Mouse (Mus musculus) embryonic fibroblast, embryonic 13.5 days (primary cell): ENCODE data around the gene Ergic1.

ENCODE experiments used
- CTCF ChIP-seq: IDR thresholded peaks from 2 replicates; pipeline ENCODE4 v1.5.1; 2011; ENCODE audit warnings: mild to moderate bottlenecking, control low read depth, low read length, moderate library complexity, borderline replicate concordance; ENCODE audit not compliant: insufficient read depth
- POLR2A ChIP-seq: IDR thresholded peaks from 2 replicates; pipeline ENCODE4 v1.6.1; 2011; ENCODE audit warnings: low read depth, mild to moderate bottlenecking, control low read depth, low read length, moderate library complexity

GRCm38 (mm10) chr17:26702621-26703020 lies 141.3 kb downstream of the Ergic1 start:
- TF ChIP-seq CTCF (no peak), POLR2A (no peak)
